Comparison of ENCODE assay signal across 8 mouse cellular contexts in genomic region chr10:22150593-22150992, GRCm38 (mm10). TPM values are rescaled to one million over a fixed set of nuclear protein-coding genes. Genes with fewer than 3 reads are reported as not detected.
DNase-seq lines count a peak whose midpoint lies in the region; ATAC-seq and TF ChIP-seq lines count a peak whose summit lies in the region.

No protein-coding gene starts in this region.

- no peak for TF ChIP-seq CTCF in midbrain, postnatal 0 days (IDR thresholded peaks at IDR 0.05)

- no peaks in the 10 kb centered on the region for H3K9me3 ChIP-seq in midbrain, embryonic 10.5 days (replicated peaks)
- no peaks in the 10 kb centered on the region for H3K9me3 ChIP-seq in midbrain, postnatal 0 days (ENCODE audit: low read length)
- H3K9me3 ChIP-seq in embryonic facial prominence, embryonic 13.5 days = no peaks in the 10 kb centered on the region
- H3K9me3 ChIP-seq in midbrain, embryonic 15.5 days = no peaks in the 10 kb centered on the region

- peaks cover 65% of the 10 kb centered on the region for H3K27me3 ChIP-seq in midbrain, embryonic 10.5 days (ENCODE audit: low read depth, poor library complexity, severe bottlenecking)
- peaks cover 10% of the 10 kb centered on the region for H3K27me3 ChIP-seq in midbrain, postnatal 0 days (ENCODE audit: insufficient read depth, low read length)
- H3K27me3 ChIP-seq in embryonic facial prominence, embryonic 13.5 days = peaks cover 52% of the 10 kb centered on the region
- H3K27me3 ChIP-seq in midbrain, embryonic 15.5 days (replicated peaks) = peaks cover 31% of the 10 kb centered on the region

- WGBS in midbrain, embryonic 10.5 days = under 1% methylated on average over 27 of the region's 27 CpGs
- under 1% methylated on average over 27 of the region's 27 CpGs for WGBS in midbrain, postnatal 0 days
- WGBS in embryonic facial prominence, embryonic 13.5 days = under 1% methylated on average over 27 of the region's 27 CpGs
- under 1% methylated on average over 27 of the region's 27 CpGs for WGBS in midbrain, embryonic 15.5 days

- H3K4me1 ChIP-seq in midbrain, embryonic 10.5 days = peaks cover 29% of the 10 kb centered on the region
- H3K4me1 ChIP-seq in midbrain, postnatal 0 days (ENCODE audit: insufficient read depth, low read length) = no peaks in the 10 kb centered on the region
- peaks cover 18% of the 10 kb centered on the region for H3K4me1 ChIP-seq in embryonic facial prominence, embryonic 13.5 days
- H3K4me1 ChIP-seq in midbrain, embryonic 15.5 days = peaks cover 35% of the 10 kb centered on the region

- intact Hi-C loops in left cerebral cortex, postnatal 14 days (cut with DNase I) = loop anchor here (10.0 kb wide), 1 partner anchor 1194 kb away; no protein-coding TSS in a partner anchor

- H3K27ac ChIP-seq in midbrain, embryonic 10.5 days (replicated peaks) = no peak overlapping the region; the same call in 1 of the 2 replicates
- no peak overlapping the region for H3K27ac ChIP-seq in midbrain, postnatal 0 days (ENCODE audit: low read depth, low read length)
- no peak overlapping the region for H3K27ac ChIP-seq in embryonic facial prominence, embryonic 13.5 days
- no peak overlapping the region for H3K27ac ChIP-seq in midbrain, embryonic 15.5 days

- no peak for ATAC-seq in midbrain, postnatal 0 days (ENCODE audit: low FRiP score)
- no peak for ATAC-seq in embryonic facial prominence, embryonic 13.5 days (ENCODE audit: insufficient number of reproducible peaks, insufficient read depth, low FRiP score, low TSS enrichment, low read depth)
- peak; percentile 9 for ATAC-seq in inflammation-experienced regulatory T-cells, adult 6 months
- ATAC-seq in midbrain, embryonic 15.5 days (replicated peaks) = no peak

- no peak overlapping the region for H3K4me2 ChIP-seq in midbrain, postnatal 0 days (ENCODE audit: low read depth, low read length, poor library complexity, severe bottlenecking)
- H3K4me2 ChIP-seq in embryonic facial prominence, embryonic 13.5 days = peak overlapping the region; percentile 95
- peak overlapping the region; percentile 92 for H3K4me2 ChIP-seq in midbrain, embryonic 15.5 days

- peak; percentile 51 for DNase-seq in midbrain, embryonic 10.5 days (ENCODE audit: low spot score)
- DNase-seq in midbrain, postnatal 0 days (ENCODE audit: low spot score) = no peak
- no peak for DNase-seq in c-Kit-positive CD71-positive TER-119-positive erythroid progenitor cells, embryonic 14.5 days (ENCODE audit: low spot score)
- no peak for DNase-seq in left cerebral cortex, postnatal 14 days (ENCODE audit: low spot score in 2 of 2)
- DNase-seq in frontal cortex, adult 2 months (ENCODE audit: extremely low spot score in 1 of 2, low spot score in 1 of 2) = no peak

- H3K36me3 ChIP-seq in midbrain, embryonic 10.5 days = peaks cover 9% of the 10 kb centered on the region
- no peaks in the 10 kb centered on the region for H3K36me3 ChIP-seq in midbrain, postnatal 0 days (ENCODE audit: insufficient read depth, low read length)
- H3K36me3 ChIP-seq in embryonic facial prominence, embryonic 13.5 days = no peaks in the 10 kb centered on the region
- H3K36me3 ChIP-seq in midbrain, embryonic 15.5 days (replicated peaks) = no peaks in the 10 kb centered on the region

- no peak overlapping the region for H3K9ac ChIP-seq in midbrain, postnatal 0 days (replicated peaks; ENCODE audit: low read length, poor library complexity, severe bottlenecking)
- no peak overlapping the region for H3K9ac ChIP-seq in embryonic facial prominence, embryonic 13.5 days
- H3K9ac ChIP-seq in midbrain, embryonic 15.5 days = no peak overlapping the region

- peak overlapping the region; percentile 77 for H3K4me3 ChIP-seq in midbrain, embryonic 10.5 days
- no peak overlapping the region for H3K4me3 ChIP-seq in midbrain, postnatal 0 days (ENCODE audit: low read depth, low read length)
- peak overlapping the region; percentile 67 for H3K4me3 ChIP-seq in embryonic facial prominence, embryonic 13.5 days
- peak overlapping the region; percentile 52; the same call in 1 of the 2 replicates for H3K4me3 ChIP-seq in midbrain, embryonic 15.5 days

RNA-seq across cellular contexts. Expression of gene E030030I06Rik, which starts 1.5 kb away (rescaled TPM):
- polyA plus RNA-seq in midbrain, embryonic 10.5 days (2016; fragmentation: Nextera tagmentation; extraction: Ambion mirVana) = 25.1 and 37.3 TPM in 2 replicates
- total RNA-seq in midbrain, postnatal 0 days (2014; rRNA removed) = not detected in 2 replicates
- 1.8 and 1.9 TPM in 2 replicates for polyA plus RNA-seq in midbrain, postnatal 0 days (2015; fragmentation: Nextera tagmentation; extraction: Ambion mirVana)
- 18.9 and 20.0 TPM in 2 replicates for polyA plus RNA-seq in embryonic facial prominence, embryonic 13.5 days (2015; fragmentation: Nextera tagmentation; extraction: Ambion mirVana)
- polyA plus RNA-seq in inflammation-experienced regulatory T-cells, adult 6 months (2017; shearing (Covaris generic)) = 10 to 100 TPM in 2 of 3 experiments, 1 to 10 TPM in 1; 9.4 to 12.6 (median 12.1) TPM
- 2.9 and 4.1 TPM in 2 replicates for polyA plus RNA-seq in midbrain, embryonic 15.5 days (2015; fragmentation: Nextera tagmentation; extraction: Ambion mirVana)
- 1 to 10 TPM in 1 of 2 experiments, not detected in 1; 1.1 TPM for total RNA-seq in left cerebral cortex, postnatal 14 days (2021)
- polyA plus RNA-seq in frontal cortex, adult 2 months (2012; rRNA removed) = 0.36 and 0.67 TPM in 2 replicates

RNA-seq across cellular contexts. Expression of gene Raet1e, which starts 7.8 kb away (rescaled TPM):
- polyA plus RNA-seq in midbrain, embryonic 10.5 days (2016; fragmentation: Nextera tagmentation; extraction: Ambion mirVana) = 18.3 and 21.8 TPM in 2 replicates
- total RNA-seq in midbrain, postnatal 0 days (2014; rRNA removed) = 0.11 and 0.19 TPM in 2 replicates
- polyA plus RNA-seq in midbrain, postnatal 0 days (2015; fragmentation: Nextera tagmentation; extraction: Ambion mirVana) = not detected in 2 replicates
- 5.8 and 6.6 TPM in 2 replicates for polyA plus RNA-seq in embryonic facial prominence, embryonic 13.5 days (2015; fragmentation: Nextera tagmentation; extraction: Ambion mirVana)
- under 1 TPM in 1 of 3 experiments, not detected in 2; 0.49 TPM for polyA plus RNA-seq in inflammation-experienced regulatory T-cells, adult 6 months (2017; shearing (Covaris generic))
- 0.81 and 1.3 TPM in 2 replicates for polyA plus RNA-seq in midbrain, embryonic 15.5 days (2015; fragmentation: Nextera tagmentation; extraction: Ambion mirVana)
- not detected for total RNA-seq in left cerebral cortex, postnatal 14 days (2021)
- polyA plus RNA-seq in frontal cortex, adult 2 months (2012; rRNA removed) = not detected in 2 replicates

RNA-seq across cellular contexts. Expression of gene H60b, which starts 7.8 kb away (rescaled TPM):
- polyA plus RNA-seq in midbrain, embryonic 10.5 days (2016; fragmentation: Nextera tagmentation; extraction: Ambion mirVana) = 1.3 and 1.5 TPM in 2 replicates
- 3.4 TPM in 1 of 2 replicates, not detected in the other for total RNA-seq in midbrain, postnatal 0 days (2014; rRNA removed)
- polyA plus RNA-seq in midbrain, postnatal 0 days (2015; fragmentation: Nextera tagmentation; extraction: Ambion mirVana) = 0.28 TPM in 1 of 2 replicates, not detected in the other
- 0.37 and 1.3 TPM in 2 replicates for polyA plus RNA-seq in embryonic facial prominence, embryonic 13.5 days (2015; fragmentation: Nextera tagmentation; extraction: Ambion mirVana)
- polyA plus RNA-seq in inflammation-experienced regulatory T-cells, adult 6 months (2017; shearing (Covaris generic)) = 10 to 100 TPM in 1 of 3 experiments, 1 to 10 TPM in 2; 3.6 to 12.3 (median 6.7) TPM
- polyA plus RNA-seq in midbrain, embryonic 15.5 days (2015; fragmentation: Nextera tagmentation; extraction: Ambion mirVana) = 0.52 and 1.1 TPM in 2 replicates
- total RNA-seq in left cerebral cortex, postnatal 14 days (2021) = under 1 TPM; 0.35 to 0.42 TPM
- 0.22 and 0.50 TPM in 2 replicates for polyA plus RNA-seq in frontal cortex, adult 2 months (2012; rRNA removed)
